Comparison of ENCODE assay signal across 12 mouse cellular contexts in the genomic region with DNA sequence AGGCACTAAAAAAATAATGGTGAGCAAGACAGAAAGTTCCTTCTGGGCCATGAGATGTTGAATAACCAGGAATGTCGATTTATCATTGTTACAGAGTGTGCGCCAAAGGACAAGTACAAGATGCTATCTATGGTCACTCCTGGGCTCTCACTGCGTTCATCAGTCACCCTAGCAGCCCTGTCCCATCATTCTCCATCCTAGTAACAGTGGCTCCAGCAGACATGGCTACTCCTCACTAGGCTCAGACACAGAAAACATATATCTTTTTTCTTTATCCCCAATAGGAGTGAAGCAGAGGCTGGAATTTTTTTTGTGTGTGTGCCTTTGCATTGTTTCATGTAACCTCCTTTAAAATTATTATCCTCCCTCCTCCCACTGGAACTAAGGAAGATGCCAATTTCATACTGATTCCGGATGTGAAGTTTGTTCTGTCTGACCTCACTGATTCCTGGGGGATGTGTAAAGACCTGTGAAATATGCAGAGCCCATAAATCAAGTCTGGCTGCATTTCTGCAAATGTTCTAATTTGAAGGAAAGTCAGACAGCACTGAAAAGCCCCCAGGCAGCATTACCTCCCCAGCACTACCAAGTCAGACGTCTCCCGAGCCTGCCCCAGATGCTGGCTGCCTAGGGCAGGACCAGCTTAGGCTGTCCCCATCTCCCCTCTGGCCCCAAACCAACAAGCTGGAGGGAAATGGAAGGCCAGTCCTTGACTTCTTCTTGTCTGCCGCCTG.
A peak's percentile ranks its signal among the peaks of the same experiment; 100 is the strongest.
DNase-seq lines count a peak whose midpoint lies in the region; ATAC-seq lines count a peak whose summit lies in the region.
"Had no signal": no experiment of that assay in that cellular context is flagged by ENCODE, and none has a peak within 500 bp of the region (broad histone marks: within the 10 kb centered on the region; RNA-seq: fewer than 3 reads in every experiment).

No protein-coding gene starts in this region.

- DNase-seq in heart, adult 11 months, result peak; percentile 70
- DNase-seq in heart, adult 9 months (ENCODE audit: low spot score in 2 of 2), result no peak
- peak; percentile 13 for DNase-seq in lung, postnatal 25 days (ENCODE audit: low spot score)
- DNase-seq in lung, postnatal 14 days, result no peak
- peak; percentile 64 for DNase-seq in kidney, postnatal 14 days
- no peak for DNase-seq in thymus, postnatal 4 days
- no peak for DNase-seq in yolk sac, embryonic 10.5 days (ENCODE audit: low spot score)
- DNase-seq: cerebellum, adult 18-20 months; layer of hippocampus, adult 9-11 months; liver, embryonic 13.5 days had no signal

- no peak for ATAC-seq in cerebellum, adult (ENCODE audit: insufficient number of reproducible peaks, low FRiP score, low TSS enrichment)
- ATAC-seq: midbrain, embryonic 16.5 days had no signal

Comparison
In these comparisons a context has a peak if more than half of its experiments do, and no peak if none do; other contexts are left out.
1. DNase-seq: peak in heart, adult 11 months (single experiment), lung, postnatal 25 days (single experiment) and kidney, postnatal 14 days (single experiment); none in heart, adult 9 months (0 of 2), lung, postnatal 14 days (single experiment), thymus, postnatal 4 days (single experiment) and yolk sac, embryonic 10.5 days (single experiment).